Mouse (Mus musculus): ENCODE results near the gene Cd37. TPM values are rescaled to one million over a fixed set of nuclear protein-coding genes. Genes with fewer than 3 reads are reported as not detected.

Cd37 gene
- polyA plus RNA-seq, 1 experiment, result 15.1 TPM

DNA sequence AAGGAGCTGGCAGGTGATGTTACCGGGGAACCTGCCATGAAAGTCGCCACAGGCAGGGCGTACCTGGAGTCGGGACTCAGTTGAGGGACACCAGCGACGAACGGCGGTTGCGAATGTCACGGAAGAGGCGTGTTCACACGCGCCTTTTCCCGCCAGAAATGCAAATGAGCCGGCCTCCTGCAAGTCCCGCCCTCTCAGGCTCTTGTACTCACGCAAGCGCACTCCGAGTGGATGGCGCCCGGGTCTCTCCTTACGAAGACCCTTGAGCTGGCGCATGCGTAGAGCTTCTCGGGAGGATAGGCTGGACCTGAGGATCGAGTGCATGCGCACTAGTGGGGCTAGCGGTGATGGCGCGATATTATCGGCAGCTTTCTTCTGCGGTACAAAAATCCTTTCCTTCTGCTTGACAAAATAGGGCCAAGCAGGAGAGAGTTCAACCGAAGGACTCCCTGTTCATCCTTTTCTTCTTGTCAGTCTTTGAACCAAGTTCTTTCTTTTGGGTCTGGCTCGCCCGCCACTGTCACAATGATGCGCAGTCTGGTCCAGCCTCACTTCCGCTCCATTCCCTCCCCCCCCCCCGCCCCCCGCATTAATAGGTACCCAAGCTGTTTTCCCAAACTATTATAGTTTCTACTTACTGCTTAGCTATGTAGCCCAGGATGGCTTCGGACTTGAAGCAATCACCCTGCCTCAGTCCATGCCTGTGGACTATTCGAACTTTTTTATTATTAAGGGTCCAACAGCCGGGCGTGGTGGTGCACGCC, 34.4 kb downstream of the Cd37 start, which contains the start of gene Ccdc155:
Gene Ccdc155 (minus strand): TSS at position 513 of the 764 bp plus-strand sequence.
- DNase-seq (ENCODE audit: low spot score), result peak; percentile 53

GRCm38 (mm10) chr7:45202654-45203053, 36.3 kb downstream of the Cd37 start:
- no peak for DNase-seq (ENCODE audit: low spot score)

DNA sequence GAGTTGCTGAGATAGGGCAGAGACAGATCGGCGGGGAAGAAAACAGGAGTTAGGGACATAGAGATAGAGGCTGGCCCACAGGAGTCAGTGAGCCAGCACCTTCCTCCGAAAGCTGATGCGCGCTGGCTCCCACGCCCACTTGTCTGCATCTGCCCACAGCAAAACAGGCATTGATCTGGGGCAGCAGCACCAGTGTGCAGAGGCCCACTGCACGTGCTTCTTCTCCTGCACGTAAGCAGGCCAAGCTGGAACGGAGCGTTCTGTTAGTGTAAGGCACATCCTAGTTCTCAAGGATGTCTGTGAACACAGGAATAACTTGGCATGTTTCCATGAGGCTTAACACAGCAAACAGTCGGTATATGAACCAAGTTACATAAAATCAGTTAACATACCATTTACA, 40.0 kb downstream of the Cd37 start:
- no peak for DNase-seq (ENCODE audit: low spot score)

DNA sequence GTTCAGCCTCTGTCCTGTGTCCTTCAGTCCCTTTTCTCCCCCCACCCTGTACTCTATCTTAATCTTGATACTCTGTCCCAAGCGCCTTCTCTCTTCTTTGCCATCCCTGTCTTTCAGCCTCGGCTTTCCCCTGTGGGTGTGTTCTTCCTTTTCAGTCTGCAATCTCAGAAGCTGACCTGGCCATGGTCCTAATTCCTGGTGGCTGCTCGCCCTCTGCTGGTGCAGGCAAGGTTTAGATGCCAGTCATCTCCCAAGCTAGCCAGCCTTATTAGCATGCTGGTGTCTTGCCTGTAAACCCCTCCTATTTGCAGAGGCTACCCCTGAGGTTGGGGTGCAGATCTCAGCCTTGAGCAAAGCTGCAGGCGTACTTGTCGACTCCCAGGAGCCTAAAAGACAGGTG, 40.5 kb downstream of the Cd37 start:
- no peak for DNase-seq (ENCODE audit: low spot score)

DNA sequence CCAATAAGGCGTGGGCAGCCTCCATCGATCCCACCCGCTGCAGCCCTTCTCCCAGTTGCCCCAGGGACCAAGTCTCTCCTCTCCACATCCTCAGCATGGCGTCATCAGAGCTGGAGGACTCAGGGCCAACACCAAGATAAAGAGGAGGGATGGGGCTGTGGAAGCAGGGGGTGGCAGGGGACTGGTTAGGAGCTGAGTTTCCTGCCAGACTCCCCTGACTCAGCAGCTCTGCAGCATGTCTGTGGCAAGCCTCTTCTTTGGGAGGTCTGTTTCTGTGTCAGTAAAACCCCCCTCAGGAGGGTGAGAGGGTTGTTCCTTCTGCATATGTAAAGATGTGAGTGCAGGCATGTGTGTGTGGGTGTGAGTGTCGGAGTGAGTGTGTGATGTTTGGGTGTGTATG, 41.9 kb downstream of the Cd37 start:
- no peak for DNase-seq (ENCODE audit: low spot score)

GRCm38 (mm10) chr7:45196176-45196535, 42.8 kb downstream of the Cd37 start:
- no peak for DNase-seq (ENCODE audit: low spot score)

- no peak for DNase-seq (ENCODE audit: low spot score)
These were observed 43.4 kb downstream of the Cd37 start for GRCm38 (mm10) chr7:45195341-45196175.

GRCm38 (mm10) chr7:45193871-45194785, 44.8 kb downstream of the Cd37 start:
- no peak for DNase-seq (ENCODE audit: low spot score)

- DNase-seq (ENCODE audit: low spot score), result no peak
These were observed 45.5 kb downstream of the Cd37 start for GRCm38 (mm10) chr7:45193406-45193805.

GRCm38 (mm10) chr7:45192585-45193310, 46.2 kb downstream of the Cd37 start:
- DNase-seq (ENCODE audit: low spot score), result no peak

- DNase-seq (ENCODE audit: low spot score), result no peak
These were observed 47.0 kb downstream of the Cd37 start for GRCm38 (mm10) chr7:45191803-45192363.

DNA sequence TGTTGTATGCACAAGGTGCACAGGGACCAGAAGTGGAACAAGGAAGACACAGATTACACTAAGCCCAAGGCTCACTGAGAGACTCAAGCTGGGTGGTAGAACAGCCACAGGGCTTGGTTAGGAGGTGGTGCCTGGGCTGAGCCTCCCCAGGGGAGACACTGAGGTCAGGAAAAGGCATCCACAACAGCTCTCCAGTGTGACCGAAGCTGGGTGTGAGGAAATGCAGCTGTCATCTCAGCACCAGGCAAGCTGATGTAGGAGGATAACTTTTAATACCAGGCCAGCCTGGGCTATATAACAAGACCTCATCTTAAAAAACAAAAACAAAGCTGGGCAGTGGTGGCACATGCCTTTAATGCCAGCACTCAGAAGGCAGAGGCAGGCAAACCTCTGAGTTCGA, 47.8 kb downstream of the Cd37 start:
- no peak for DNase-seq (ENCODE audit: low spot score)

GRCm38 (mm10) chr7:45190186-45190585, 48.7 kb downstream of the Cd37 start:
- no peak for DNase-seq (ENCODE audit: low spot score)

DNA sequence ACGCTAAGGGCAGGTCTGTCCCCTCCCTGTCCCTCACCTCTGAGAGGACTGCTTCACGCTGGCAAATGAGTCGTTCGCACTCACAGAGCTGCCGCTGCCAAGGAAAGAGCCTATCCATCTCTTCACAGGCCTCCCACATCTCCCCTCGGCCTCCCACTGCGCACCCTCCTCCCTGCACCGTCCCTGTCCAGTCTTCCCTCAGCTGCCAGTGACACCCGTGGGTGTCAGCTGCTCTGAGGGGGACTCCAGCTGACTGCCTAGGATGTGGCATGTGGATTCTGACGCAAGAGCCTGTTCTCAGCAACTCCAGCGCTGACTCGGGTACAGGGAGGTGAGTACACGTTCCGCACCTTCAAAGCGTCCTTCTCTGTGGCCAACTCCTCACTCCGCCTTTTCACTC, 49.3 kb downstream of the Cd37 start:
- no peak for DNase-seq (ENCODE audit: low spot score)

DNA sequence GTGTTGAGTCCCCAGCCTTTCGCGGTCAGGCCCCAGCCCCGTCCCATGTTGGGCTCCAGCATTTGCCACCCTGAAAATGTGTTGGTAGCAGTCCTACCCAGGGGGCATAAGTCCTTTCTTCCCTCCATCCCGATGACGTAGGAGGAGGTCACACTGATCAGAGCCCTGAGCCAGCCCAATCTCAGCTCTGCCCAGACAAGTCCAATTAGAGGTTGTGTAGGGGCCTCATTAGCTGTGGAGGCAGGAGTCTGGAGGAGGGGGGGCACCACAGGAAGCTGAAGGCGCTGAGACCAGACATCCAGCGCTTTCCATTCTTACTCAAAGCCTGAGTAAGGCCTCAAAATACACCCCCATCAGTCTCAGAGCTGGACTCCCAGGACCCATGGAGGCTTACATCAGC, 53.0 kb downstream of the Cd37 start:
- no peak for DNase-seq (ENCODE audit: low spot score)

DNA sequence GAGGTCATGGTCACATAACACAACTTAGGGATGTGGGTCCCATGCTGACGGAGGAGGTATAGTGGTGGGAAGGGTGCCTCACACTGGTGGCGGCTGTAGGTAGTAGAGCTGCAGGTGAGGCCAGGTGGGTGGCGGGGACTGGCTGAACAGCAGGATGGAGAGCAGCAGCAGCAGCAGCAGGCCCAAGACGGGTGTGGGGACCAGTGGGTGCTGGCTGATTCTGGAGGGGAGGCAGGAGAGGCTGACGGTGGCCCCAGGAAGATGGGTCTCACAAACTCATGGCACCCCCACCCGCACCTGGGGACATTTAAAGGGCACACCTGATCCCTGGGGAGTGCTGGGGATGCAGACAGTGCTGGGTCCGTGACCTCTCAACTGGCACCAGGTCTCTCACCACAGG, 55.2 kb downstream of the Cd37 start:
- no peak for DNase-seq (ENCODE audit: low spot score)

Other genes starting within 250 kb of the Cd37 start
- 133 and 171 TPM in 2 replicates for gene Irf3, start 241.5 kb downstream of the Cd37 start, polyA plus RNA-seq (2012; rRNA removed)
- 28.6 and 34.8 TPM in 2 replicates for gene Bcl2l12, start 240.4 kb downstream of the Cd37 start, polyA plus RNA-seq (2012; rRNA removed)
- 58.4 and 63.5 TPM in 2 replicates for gene Scaf1, start 222.8 kb downstream of the Cd37 start, polyA plus RNA-seq (2012; rRNA removed)
- gene Rras, start 221.2 kb downstream of the Cd37 start, polyA plus RNA-seq (2012; rRNA removed), result 383 and 414 TPM in 2 replicates
- 5.1 and 18.2 TPM in 2 replicates for gene Prr12, start 186.2 kb downstream of the Cd37 start, polyA plus RNA-seq (2012; rRNA removed)
- gene Nosip, start 176.7 kb downstream of the Cd37 start, polyA plus RNA-seq (2012; rRNA removed), result 59.9 and 69.6 TPM in 2 replicates
- gene Prrg2, start 176.4 kb downstream of the Cd37 start, polyA plus RNA-seq (2012; rRNA removed), result 37.6 and 46.5 TPM in 2 replicates
- 277 and 317 TPM in 2 replicates for gene Rcn3, start 146.9 kb downstream of the Cd37 start, polyA plus RNA-seq (2012; rRNA removed)
- 144 and 157 TPM in 2 replicates for gene Fcgrt, start 135.3 kb downstream of the Cd37 start, polyA plus RNA-seq (2012; rRNA removed)
- gene Rps11, start 114.7 kb downstream of the Cd37 start, polyA plus RNA-seq (2012; rRNA removed), result 903 and 1,312 TPM in 2 replicates
- 3,442 and 3,633 TPM in 2 replicates for gene Rpl13a, start 110.4 kb downstream of the Cd37 start, polyA plus RNA-seq (2012; rRNA removed)
- 0.28 and 0.44 TPM in 2 replicates for gene Gm45713, start 102.9 kb downstream of the Cd37 start, polyA plus RNA-seq (2012; rRNA removed)
- gene Flt3l, start 102.7 kb downstream of the Cd37 start, polyA plus RNA-seq (2012; rRNA removed), result 74.5 and 83.1 TPM in 2 replicates
- gene Pih1d1, start 84.8 kb downstream of the Cd37 start, polyA plus RNA-seq (2012; rRNA removed), result 48.3 and 58.3 TPM in 2 replicates
- gene Aldh16a1, start 84.5 kb downstream of the Cd37 start, polyA plus RNA-seq (2012; rRNA removed), result 27.7 and 30.9 TPM in 2 replicates
- 0.03 and 0.04 TPM in 2 replicates for gene Slc17a7, start 75.2 kb downstream of the Cd37 start, polyA plus RNA-seq (2012; rRNA removed)
- 0.03 TPM in 1 of 2 replicates, not detected in the other for gene Gfy, start 59.5 kb downstream of the Cd37 start, polyA plus RNA-seq (2012; rRNA removed)
- gene Pth2, start 58.1 kb downstream of the Cd37 start, polyA plus RNA-seq (2012; rRNA removed), result not detected in 2 replicates
- 0.12 and 0.15 TPM in 2 replicates for gene Ccdc155, start 34.2 kb downstream of the Cd37 start, polyA plus RNA-seq (2012; rRNA removed)
- 5.1 and 7.5 TPM in 2 replicates for gene Dkkl1, start 27.0 kb downstream of the Cd37 start, polyA plus RNA-seq (2012; rRNA removed)
- 29.1 and 29.2 TPM in 2 replicates for gene Tead2, start 23.4 kb downstream of the Cd37 start, polyA plus RNA-seq (2012; rRNA removed)
- not detected in 2 replicates for gene Slc6a16, start 2.0 kb upstream of the Cd37 start, polyA plus RNA-seq (2012; rRNA removed)
- not detected in 2 replicates for gene Slc6a21, start 38.4 kb upstream of the Cd37 start, polyA plus RNA-seq (2012; rRNA removed)
- gene Trpm4, start 94.7 kb upstream of the Cd37 start, polyA plus RNA-seq (2012; rRNA removed), result 33.6 and 39.8 TPM in 2 replicates
- gene Hrc, start 96.2 kb upstream of the Cd37 start, polyA plus RNA-seq (2012; rRNA removed), result 0.59 and 1.1 TPM in 2 replicates
- gene Ppfia3, start 127.9 kb upstream of the Cd37 start, polyA plus RNA-seq (2012; rRNA removed), result 1.4 and 1.9 TPM in 2 replicates
- 19.2 and 21.0 TPM in 2 replicates for gene Lin7b, start 131.5 kb upstream of the Cd37 start, polyA plus RNA-seq (2012; rRNA removed)
- gene Snrnp70, start 156.6 kb upstream of the Cd37 start, polyA plus RNA-seq (2012; rRNA removed), result 364 and 412 TPM in 2 replicates
- 0.03 and 0.07 TPM in 2 replicates for gene Kcna7, start 166.5 kb upstream of the Cd37 start, polyA plus RNA-seq (2012; rRNA removed)
- 2.9 and 4.2 TPM in 2 replicates for gene Ntf5, start 174.6 kb upstream of the Cd37 start, polyA plus RNA-seq (2012; rRNA removed)
- gene Lhb, start 181.7 kb upstream of the Cd37 start, polyA plus RNA-seq (2012; rRNA removed), result 0.14 TPM in 1 of 2 replicates, not detected in the other
- 39.3 TPM in 2 replicates for gene Gys1, start 195.7 kb upstream of the Cd37 start, polyA plus RNA-seq (2012; rRNA removed)
- 35.8 and 41.4 TPM in 2 replicates for gene Ruvbl2, start 199.0 kb upstream of the Cd37 start, polyA plus RNA-seq (2012; rRNA removed)
- 1,966 and 2,293 TPM in 2 replicates for gene Ftl1, start 220.8 kb upstream of the Cd37 start, polyA plus RNA-seq (2012; rRNA removed)
- 78.4 and 113 TPM in 2 replicates for gene Bax, start 227.8 kb upstream of the Cd37 start, polyA plus RNA-seq (2012; rRNA removed)
- 0.43 and 0.56 TPM in 2 replicates for gene Tulp2, start 242.8 kb upstream of the Cd37 start, polyA plus RNA-seq (2012; rRNA removed)
- 0.29 and 0.31 TPM in 2 replicates for gene Gm45808, start 247.7 kb upstream of the Cd37 start, polyA plus RNA-seq (2012; rRNA removed)
- 5.7 and 7.7 TPM in 2 replicates for gene Dhdh, start 249.7 kb upstream of the Cd37 start, polyA plus RNA-seq (2012; rRNA removed)

Data from urinary bladder, adult 2 months (tissue).